Mouse (Mus musculus): ENCODE results near the gene Parp2. TPM values are rescaled to one million over a fixed set of nuclear protein-coding genes. Genes with fewer than 3 reads are reported as not detected.

The Parp2 gene
- total RNA-seq (2021), result 10 to 100 TPM; 25.8 to 27.1 TPM
- long read RNA-seq, experiment 1, transcript Parp2-201 (16 exons, 1,894 nt), result major isoform, 17 of 31 reads
- long read RNA-seq, experiment 1, partial matches to known transcripts, result 2 of 31 reads
- long read RNA-seq, experiment 1, other reads (novel, unspliced or antisense), result 8 of 31 reads
- long read RNA-seq, experiment 2, transcript Parp2-201 (16 exons, 1,894 nt), result major isoform, 11 of 19 reads
- long read RNA-seq, experiment 2, partial matches to known transcripts, result 0 of 19 reads
- long read RNA-seq, experiment 2, other reads (novel, unspliced or antisense), result 4 of 19 reads

- intact Hi-C loops (cut with DNase I), result loop anchor here (1.0 to 2.0 kb wide), 5 partner anchors 22 to 281 kb away; partner anchors contain the start of genes Apex1, Osgep, Tep1 and Ttc5
- DNase-seq (ENCODE audit: extremely low spot score in 1 of 2, low spot score in 2 of 2), result peak; percentile 97 to 99
- H3K4me3 ChIP-seq, result peak within 1 kb of the TSS; percentile 66
- no peak for TF ChIP-seq CTCF (IDR thresholded peaks at IDR 0.05)
- H3K27ac ChIP-seq, result peak within 1 kb of the TSS; percentile 72
These were observed at the start of gene Parp2, which contains the start of gene Ccnb1ip1 for GRCm38 (mm10) chr14:50807487-50808072. Gene Parp2, plus strand, starts transcription at chr14:50807841. Gene Ccnb1ip1, minus strand, starts transcription at chr14:50807732.

DNA sequence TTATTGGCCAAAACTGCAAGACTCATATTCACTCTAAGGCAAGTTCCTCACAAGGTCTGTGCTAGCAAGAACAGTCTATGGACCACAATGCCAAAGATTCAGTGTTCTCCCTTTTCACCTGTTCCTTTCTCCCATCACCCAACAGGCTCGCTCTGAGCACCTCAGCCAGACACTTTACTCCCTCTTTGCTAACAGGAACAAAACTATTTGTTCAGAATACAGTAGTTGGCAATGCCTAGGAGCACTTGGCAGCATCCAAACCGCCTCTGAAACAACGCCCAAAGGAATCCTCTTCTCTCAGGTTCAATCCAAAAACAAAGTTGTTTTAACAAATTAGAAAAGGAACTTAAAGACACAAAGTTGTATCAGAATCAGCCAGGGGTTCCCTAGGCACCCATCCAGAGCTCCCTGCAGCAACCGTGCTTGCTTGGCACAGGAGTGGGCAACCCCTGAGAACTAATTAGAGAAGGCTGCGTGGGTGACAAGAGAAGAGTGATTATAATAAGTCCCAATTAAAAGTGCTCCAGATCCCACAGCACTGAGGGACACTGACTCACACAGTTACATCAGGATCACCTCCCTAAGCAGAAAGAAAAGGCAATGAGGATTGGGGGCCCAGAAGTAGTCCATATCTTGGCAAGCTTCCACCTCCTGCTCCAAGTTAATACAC lies 49.1 kb upstream of the Parp2 start:
- DNase-seq (ENCODE audit: extremely low spot score in 1 of 2, low spot score in 2 of 2), result peak; percentile 24 to 38
- intact Hi-C loops (cut with DNase I), result no loop called here
- Histone ChIP-seq H3K27ac (no peak overlapping the region), H3K4me3 (no peak overlapping the region)
- TF ChIP-seq CTCF (IDR thresholded peaks at IDR 0.05), result no peak

GRCm38 (mm10) chr14:50765736-50766135 lies 41.9 kb upstream of the Parp2 start:
- Histone ChIP-seq H3K27ac (no peak overlapping the region), H3K4me3 (no peak overlapping the region)
- no peak for TF ChIP-seq CTCF (IDR thresholded peaks at IDR 0.05)
- no peak for DNase-seq (ENCODE audit: extremely low spot score in 1 of 2, low spot score in 2 of 2)
- intact Hi-C loops (cut with DNase I), result no loop called here

DNA sequence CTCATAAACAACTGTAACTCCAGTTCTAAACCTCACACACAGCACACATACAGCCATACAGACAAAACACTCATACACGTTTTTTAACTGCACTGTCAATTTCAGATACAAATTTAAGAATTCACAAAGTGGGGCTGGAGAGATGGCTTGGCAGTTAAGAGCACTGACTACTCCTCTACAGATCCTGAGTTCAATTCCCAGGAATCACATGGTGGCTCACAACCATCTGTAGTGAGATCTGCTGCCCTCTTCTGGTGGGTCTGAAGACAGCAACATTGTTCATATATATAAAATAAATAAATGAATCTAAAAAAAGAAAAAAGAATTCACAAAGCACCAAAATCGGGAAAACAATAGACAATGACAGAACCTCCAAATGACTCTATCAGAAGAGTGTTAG lies 36.3 kb upstream of the Parp2 start:
- peak; percentile 54 for TF ChIP-seq CTCF (IDR thresholded peaks at IDR 0.05)
- no peak overlapping the region for H3K27ac ChIP-seq
- no peak overlapping the region for H3K4me3 ChIP-seq
- DNase-seq (ENCODE audit: extremely low spot score in 1 of 2, low spot score in 2 of 2), result no peak
- intact Hi-C loops (cut with DNase I), result no loop called here

GRCm38 (mm10) chr14:50782166-50782565 lies 25.5 kb upstream of the Parp2 start:
- intact Hi-C loops (cut with DNase I), result loop anchor here (5.0 to 10.0 kb wide), 2 partner anchors 600 to 917 kb away; no protein-coding TSS in a partner anchor

GRCm38 (mm10) chr14:50784391-50785250 lies 23.0 kb upstream of the Parp2 start:
- no peak for DNase-seq (ENCODE audit: extremely low spot score in 1 of 2, low spot score in 2 of 2)
- Histone ChIP-seq H3K4me3 (peak overlapping the region; percentile 71), H3K27ac (peak overlapping the region; percentile 81)
- TF ChIP-seq CTCF (IDR thresholded peaks at IDR 0.05), result no peak
- intact Hi-C loops (cut with DNase I), result loop anchor here (1.0 to 10.0 kb wide), 4 partner anchors 23 to 920 kb away; partner anchors contain the start of genes Ccnb1ip1 and Parp2

More at GRCm38 (mm10) chr14:50782166-50782565, 25.5 kb upstream of the Parp2 start:
- no peak overlapping the region for H3K27ac ChIP-seq
- no peak overlapping the region for H3K4me3 ChIP-seq
- no peak for DNase-seq (ENCODE audit: extremely low spot score in 1 of 2, low spot score in 2 of 2)
- TF ChIP-seq CTCF (IDR thresholded peaks at IDR 0.05), result no peak

DNA sequence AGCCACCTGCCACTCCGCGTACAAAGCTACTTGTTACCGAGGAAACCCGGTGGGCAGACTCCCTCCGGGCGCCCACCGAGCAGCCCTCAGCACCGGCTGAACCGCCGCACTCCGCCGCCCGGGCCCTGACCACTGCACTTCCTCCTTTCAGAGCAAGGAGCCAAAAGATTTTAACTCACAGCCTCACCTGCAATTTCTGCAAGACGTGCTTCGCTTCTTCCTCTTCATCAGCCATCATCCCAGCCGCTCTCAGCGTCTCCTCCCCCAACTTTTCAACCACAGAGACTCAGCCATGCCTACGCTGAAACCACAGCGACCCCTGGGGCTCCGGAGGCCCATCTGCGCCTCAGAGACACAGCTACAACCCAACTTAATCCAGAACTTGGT lies 22.4 kb upstream of the Parp2 start, which contains the start of gene Ttc5:
Gene Ttc5 (minus strand): TSS at position 269 of the 387 bp plus-strand sequence.
- Histone ChIP-seq H3K4me3 (peak within 1 kb of the TSS; percentile 71), H3K27ac (peak within 1 kb of the TSS; percentile 81)
- peak; percentile 98 for TF ChIP-seq CTCF (IDR thresholded peaks at IDR 0.05)
- intact Hi-C loops (cut with DNase I), result loop anchor here (1.0 to 10.0 kb wide), 3 partner anchors 22 to 920 kb away; partner anchors contain the start of genes Ccnb1ip1 and Parp2
- DNase-seq (ENCODE audit: extremely low spot score in 1 of 2, low spot score in 2 of 2), result peak; percentile 87 to 93

DNA sequence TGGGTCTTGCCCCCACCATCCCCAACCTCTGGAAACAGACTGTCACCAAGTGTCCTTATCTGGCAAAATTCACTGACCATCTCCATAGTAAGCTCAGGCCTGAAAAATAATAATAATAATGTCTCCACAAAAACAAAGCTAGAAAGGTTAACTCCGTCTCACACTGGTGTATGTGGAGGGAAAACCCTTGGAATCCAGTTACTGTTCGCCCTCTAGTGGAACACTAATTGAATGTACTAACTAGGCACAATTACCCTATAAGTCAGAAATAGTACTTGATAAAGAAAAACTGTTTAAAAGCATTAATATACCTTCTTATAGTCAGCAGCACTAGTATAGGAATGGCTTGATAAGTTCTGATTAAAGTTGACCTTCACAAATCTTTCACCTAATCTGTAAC lies 19.5 kb upstream of the Parp2 start:
- intact Hi-C loops (cut with DNase I), result loop anchor here (5.0 to 10.0 kb wide), 2 partner anchors 726 to 923 kb away; no protein-coding TSS in a partner anchor
- Histone ChIP-seq H3K27ac (no peak overlapping the region), H3K4me3 (no peak overlapping the region)
- peak; percentile 37 for TF ChIP-seq CTCF (IDR thresholded peaks at IDR 0.05)
- no peak for DNase-seq (ENCODE audit: extremely low spot score in 1 of 2, low spot score in 2 of 2)

DNA sequence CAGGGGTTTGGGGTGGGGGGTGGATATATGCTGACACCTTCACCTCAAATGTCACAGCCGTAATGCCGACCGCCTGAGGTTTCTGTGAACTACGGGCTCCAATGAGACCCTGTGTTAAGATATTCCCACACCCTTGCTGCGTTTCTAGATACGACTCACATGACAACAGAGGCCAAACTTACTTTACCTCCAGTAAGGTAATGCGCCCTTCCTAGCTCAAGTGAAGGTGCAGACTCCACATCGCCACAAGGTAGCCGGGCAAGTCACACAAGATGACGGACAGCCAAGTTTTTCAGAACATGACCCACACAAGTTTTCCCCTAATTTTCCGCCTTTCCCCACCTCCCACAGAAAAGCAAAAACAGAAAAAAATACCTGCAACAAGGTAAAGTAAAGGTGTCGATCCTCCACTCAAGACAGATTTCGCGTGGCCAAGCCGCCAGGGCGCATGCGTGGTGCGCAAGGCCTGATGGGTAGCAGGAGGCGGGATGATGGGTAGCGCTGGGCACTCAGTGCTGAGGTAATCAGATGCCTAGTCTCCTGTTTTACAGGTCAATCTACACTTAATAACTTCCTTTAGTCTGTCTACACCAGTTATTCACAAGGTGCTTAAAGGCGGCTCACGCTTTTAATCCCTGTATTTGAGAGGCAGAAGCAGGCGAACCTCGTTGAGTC lies 12.2 kb upstream of the Parp2 start:
- TF ChIP-seq CTCF (IDR thresholded peaks at IDR 0.05), result no peak
- DNase-seq (ENCODE audit: extremely low spot score in 1 of 2, low spot score in 2 of 2), result no peak
- Histone ChIP-seq H3K27ac (no peak overlapping the region), H3K4me3 (no peak overlapping the region)
- intact Hi-C loops (cut with DNase I), result no loop called here

DNA sequence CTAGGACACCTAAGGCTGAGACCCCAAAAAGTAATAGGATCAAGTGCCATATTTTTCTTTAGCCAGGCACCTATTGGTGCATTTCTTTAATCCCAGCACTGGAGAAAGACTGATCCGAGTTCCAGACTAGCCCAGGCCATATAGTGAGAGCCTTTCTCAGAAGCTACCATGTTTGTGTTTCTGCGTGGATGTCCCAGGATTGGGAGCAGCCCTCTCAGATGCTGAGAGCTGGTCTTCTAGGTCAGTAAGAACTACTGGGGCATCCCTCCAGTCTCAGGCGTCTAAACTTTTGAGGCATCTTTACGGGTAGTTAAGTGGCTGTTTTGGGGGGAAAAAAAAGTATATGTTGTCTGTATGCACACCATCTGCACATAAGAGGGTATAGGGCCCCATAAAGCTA lies 11.7 kb upstream of the Parp2 start:
- TF ChIP-seq CTCF (IDR thresholded peaks at IDR 0.05), result no peak
- DNase-seq (ENCODE audit: extremely low spot score in 1 of 2, low spot score in 2 of 2), result no peak
- Histone ChIP-seq H3K27ac (no peak overlapping the region), H3K4me3 (no peak overlapping the region)
- intact Hi-C loops (cut with DNase I), result no loop called here
